Mouse (Mus musculus) liver, embryonic 13.5 days (tissue): ENCODE results near the gene Ccdc141. TPM values are rescaled to one million over a fixed set of nuclear protein-coding genes. Genes with fewer than 3 reads are reported as not detected.

Experiments used
- ATAC-seq: fragments of 200-750 bp; cut with Nextera tagmentation; 2 replicates; pipeline ENCODE4 v1.8.0; 2017; ENCODE audit warnings: low read depth, mild to moderate bottlenecking, moderate number of reproducible peaks, moderate library complexity
- DNase-seq: peaks from one replicate; pipeline ENCODE4 v3.0.0; 2022
- H3K27ac ChIP-seq: fragments of 300-500 bp; sonication (generic); 2 replicates; pipeline ENCODE4 v1.5.1; 2015; ENCODE audit warnings: moderate library complexity, mild to moderate bottlenecking, inconsistent platforms
- H3K27me3 ChIP-seq: fragments of 300-500 bp; sonication (generic); 2 replicates; pipeline ENCODE4 v1.6.1; 2015; ENCODE audit warnings: mild to moderate bottlenecking, inconsistent platforms
- H3K36me3 ChIP-seq: fragments of 300-500 bp; sonication (generic); 2 replicates; pipeline ENCODE4 v1.6.1; 2015; ENCODE audit warnings: mild to moderate bottlenecking, inconsistent platforms
- H3K4me1 ChIP-seq: fragments of 300-500 bp; sonication (generic); replicated peaks from 2 replicates; pipeline ENCODE4 v1.6.1; 2015; ENCODE audit warnings: inconsistent platforms
- H3K4me2 ChIP-seq: fragments of 300-500 bp; sonication (generic); 2 replicates; pipeline ENCODE4 v1.6.1; 2015; ENCODE audit warnings: inconsistent platforms, mild to moderate bottlenecking, moderate library complexity
- H3K4me3 ChIP-seq: fragments of 300-500 bp; sonication (generic); replicated peaks from 2 replicates; pipeline ENCODE4 v1.5.1; 2015; ENCODE audit warnings: mild to moderate bottlenecking, inconsistent platforms
- H3K9ac ChIP-seq: fragments of 300-500 bp; sonication (generic); 2 replicates; pipeline ENCODE4 v1.6.1; 2015; ENCODE audit warnings: mild to moderate bottlenecking, inconsistent platforms
- H3K9me3 ChIP-seq: fragments of 300-500 bp; sonication (generic); replicated peaks from 2 replicates; pipeline ENCODE4 v1.6.1; 2016; ENCODE audit warnings: inconsistent platforms
- WGBS: fragments of 180-500 bp; shearing (Covaris S2); methylation state at CpG from one replicate; pipeline ENCODE4 v1.1.7; 2015; ENCODE audit not compliant: insufficient replicate concordance; 5-methylcytosine and 5-hydroxymethylcytosine counted together
- polyA plus RNA-seq: library from polyadenylated mRNA; unstranded; fragments of >200 nt; fragmentation: Nextera tagmentation; extraction: Ambion mirVana; gene quantifications from 2 replicates; pipeline ENCODE4 v1.2.1, GENCODE M21; 2015

Gene Ccdc141
- polyA plus RNA-seq, 1 experiment from 2014 or later, result 1.0 TPM

- Histone ChIP-seq H3K9ac (no peak overlapping the region), H3K4me2 (no peak overlapping the region), H3K9me3 (no peaks in the 10 kb centered on the region), H3K4me1 (peaks cover 75% of the 10 kb centered on the region), H3K27ac (no peak overlapping the region), H3K27me3 (0 out of 2 replicates have a peak, but pooled peaks cover 4% of the 10 kb centered on the region), H3K36me3 (no peaks in the 10 kb centered on the region), H3K4me3 (no peak overlapping the region)
- WGBS, result 74% methylated on average over 6 of the region's 6 CpGs
- no peak for DNase-seq
- no peak for ATAC-seq
Measured at GRCm38 (mm10) chr2:77173821-77174220, 3.4 kb upstream of the Ccdc141 start.

- Histone ChIP-seq H3K4me2 (no peak overlapping the region), H3K4me3 (no peak overlapping the region), H3K9me3 (no peaks in the 10 kb centered on the region), H3K4me1 (peaks cover 70% of the 10 kb centered on the region), H3K36me3 (no peaks in the 10 kb centered on the region), H3K27me3 (0 out of 2 replicates have a peak, but pooled peaks cover 4% of the 10 kb centered on the region), H3K27ac (no peak overlapping the region), H3K9ac (no peak overlapping the region)
- ATAC-seq (no peak), DNase-seq (no peak)
- WGBS, result 66% methylated on average over 6 of the region's 6 CpGs
Measured at GRCm38 (mm10) chr2:77173366-77173765, 2.9 kb upstream of the Ccdc141 start.

GRCm38 (mm10) chr2:77172241-77172671 is 1.8 kb upstream of the Ccdc141 start:
- WGBS, result 62% methylated on average over 10 of the region's 10 CpGs
- DNase-seq, result no peak
- no peak overlapping the region for H3K4me3 ChIP-seq
- no peaks in the 10 kb centered on the region for H3K9me3 ChIP-seq
- no peak overlapping the region for H3K27ac ChIP-seq
- no peak overlapping the region for H3K9ac ChIP-seq
- no peaks in the 10 kb centered on the region for H3K36me3 ChIP-seq
- H3K27me3 ChIP-seq, result 0 out of 2 replicates have a peak, but pooled peaks cover 4% of the 10 kb centered on the region
- ATAC-seq, result no peak
- peaks cover 59% of the 10 kb centered on the region for H3K4me1 ChIP-seq
- H3K4me2 ChIP-seq, result peak overlapping the region; percentile 81

- Histone ChIP-seq H3K9ac (0 out of 2 replicates have a peak overlapping the region, but pooled peaks have one; percentile 6), H3K4me2 (peak overlapping the region; percentile 81), H3K4me1 (peaks cover 53% of the 10 kb centered on the region), H3K36me3 (no peaks in the 10 kb centered on the region), H3K27ac (no peak overlapping the region), H3K27me3 (0 out of 2 replicates have a peak, but pooled peaks cover 4% of the 10 kb centered on the region), H3K4me3 (no peak overlapping the region), H3K9me3 (no peaks in the 10 kb centered on the region)
- 51% methylated on average over 23 of the region's 23 CpGs for WGBS
- ATAC-seq (no peak), DNase-seq (no peak)
Measured at GRCm38 (mm10) chr2:77171444-77172240, 1.2 kb upstream of the Ccdc141 start.

GRCm38 (mm10) chr2:77169916-77170632 is 362 bp downstream of the Ccdc141 start:
- peak overlapping the region; percentile 67 for H3K9ac ChIP-seq
- no peak for DNase-seq
- ATAC-seq, result peak; percentile 68
- peak overlapping the region; percentile 81 for H3K4me2 ChIP-seq
- no peak overlapping the region for H3K27ac ChIP-seq
- H3K9me3 ChIP-seq, result no peaks in the 10 kb centered on the region
- WGBS, result 3% methylated on average over 21 of the region's 21 CpGs
- H3K4me1 ChIP-seq, result peaks cover 38% of the 10 kb centered on the region
- H3K4me3 ChIP-seq, result peak overlapping the region; percentile 62
- H3K36me3 ChIP-seq, result no peaks in the 10 kb centered on the region
- 0 out of 2 replicates have a peak, but pooled peaks cover 4% of the 10 kb centered on the region for H3K27me3 ChIP-seq

GRCm38 (mm10) chr2:77169218-77169617 is 1.2 kb downstream of the Ccdc141 start:
- H3K4me2 ChIP-seq, result peak overlapping the region; percentile 81; the same call in 1 of the 2 replicates
- 77% methylated on average over 4 of the region's 4 CpGs for WGBS
- ATAC-seq (no peak), DNase-seq (no peak)
- H3K4me3 ChIP-seq, result no peak overlapping the region
- H3K27me3 ChIP-seq, result 0 out of 2 replicates have a peak, but pooled peaks cover 4% of the 10 kb centered on the region
- H3K36me3 ChIP-seq, result no peaks in the 10 kb centered on the region
- no peak overlapping the region for H3K27ac ChIP-seq
- H3K9ac ChIP-seq, result no peak overlapping the region
- no peaks in the 10 kb centered on the region for H3K9me3 ChIP-seq
- peaks cover 30% of the 10 kb centered on the region for H3K4me1 ChIP-seq

GRCm38 (mm10) chr2:77168781-77169180 is 1.7 kb downstream of the Ccdc141 start:
- Histone ChIP-seq H3K9me3 (no peaks in the 10 kb centered on the region), H3K9ac (no peak overlapping the region), H3K4me1 (peaks cover 29% of the 10 kb centered on the region), H3K27me3 (0 out of 2 replicates have a peak, but pooled peaks cover 4% of the 10 kb centered on the region), H3K4me3 (no peak overlapping the region), H3K36me3 (no peaks in the 10 kb centered on the region), H3K4me2 (no peak overlapping the region), H3K27ac (no peak overlapping the region)
- WGBS, result 79% methylated on average over 7 of the region's 7 CpGs
- DNase-seq (no peak), ATAC-seq (no peak)

- Histone ChIP-seq H3K9me3 (no peaks in the 10 kb centered on the region), H3K4me2 (no peak overlapping the region), H3K4me1 (peaks cover 29% of the 10 kb centered on the region), H3K27me3 (0 out of 2 replicates have a peak, but pooled peaks cover 4% of the 10 kb centered on the region), H3K27ac (no peak overlapping the region), H3K9ac (no peak overlapping the region), H3K4me3 (no peak overlapping the region), H3K36me3 (no peaks in the 10 kb centered on the region)
- no peak for ATAC-seq
- no peak for DNase-seq
- WGBS, result 73% methylated on average over 13 of the region's 13 CpGs
Measured at GRCm38 (mm10) chr2:77168081-77168685, 2.3 kb downstream of the Ccdc141 start.

- no peak overlapping the region for H3K4me2 ChIP-seq
- DNase-seq (no peak), ATAC-seq (no peak)
- H3K9ac ChIP-seq, result no peak overlapping the region
- H3K4me1 ChIP-seq, result peaks cover 17% of the 10 kb centered on the region
- H3K9me3 ChIP-seq, result no peaks in the 10 kb centered on the region
- no peak overlapping the region for H3K4me3 ChIP-seq
- H3K27ac ChIP-seq, result no peak overlapping the region
- 0 out of 2 replicates have a peak, but pooled peaks cover 1% of the 10 kb centered on the region for H3K27me3 ChIP-seq
- WGBS, result 61% methylated on average over 4 of the region's 4 CpGs
- no peaks in the 10 kb centered on the region for H3K36me3 ChIP-seq
Measured at GRCm38 (mm10) chr2:77166366-77166765, 4.1 kb downstream of the Ccdc141 start.

GRCm38 (mm10) chr2:77164662-77165061 is 5.8 kb downstream of the Ccdc141 start:
- Histone ChIP-seq H3K4me3 (no peak overlapping the region), H3K9ac (no peak overlapping the region), H3K36me3 (no peaks in the 10 kb centered on the region), H3K9me3 (no peaks in the 10 kb centered on the region), H3K4me1 (peaks cover under 1% of the 10 kb centered on the region), H3K27me3 (no peaks in the 10 kb centered on the region), H3K4me2 (no peak overlapping the region), H3K27ac (no peak overlapping the region)
- DNase-seq (no peak), ATAC-seq (no peak)
- 70% methylated on average over 3 of the region's 3 CpGs for WGBS

GRCm38 (mm10) chr2:77163381-77163780 is 7.1 kb downstream of the Ccdc141 start:
- ATAC-seq (no peak), DNase-seq (no peak)
- Histone ChIP-seq H3K36me3 (no peaks in the 10 kb centered on the region), H3K27me3 (no peaks in the 10 kb centered on the region), H3K9me3 (no peaks in the 10 kb centered on the region), H3K4me2 (no peak overlapping the region), H3K27ac (no peak overlapping the region), H3K4me3 (no peak overlapping the region), H3K9ac (no peak overlapping the region), H3K4me1 (no peaks in the 10 kb centered on the region)
- WGBS, result 50% methylated on average over 3 of the region's 3 CpGs
